Mouse (Mus musculus) kidney, adult 2 months (tissue): ENCODE data around the gene Mrpl19.

Experiments
- CTCF ChIP-seq: fragments of 200-500 bp; conservative IDR thresholded peaks from 2 replicates; pipeline ENCODE4 v1.5.1; 2011; ENCODE audit warnings: low read depth, mild to moderate bottlenecking, control low read depth, low read length, moderate library complexity, mixed read lengths; ENCODE audit not compliant: insufficient read depth, insufficient read length
- POLR2A ChIP-seq: fragments of 200-500 bp; IDR thresholded peaks from one replicate; pipeline ENCODE4 v1.6.1; 2011; ENCODE audit warnings: low read depth, low read length, control low read depth

DNA sequence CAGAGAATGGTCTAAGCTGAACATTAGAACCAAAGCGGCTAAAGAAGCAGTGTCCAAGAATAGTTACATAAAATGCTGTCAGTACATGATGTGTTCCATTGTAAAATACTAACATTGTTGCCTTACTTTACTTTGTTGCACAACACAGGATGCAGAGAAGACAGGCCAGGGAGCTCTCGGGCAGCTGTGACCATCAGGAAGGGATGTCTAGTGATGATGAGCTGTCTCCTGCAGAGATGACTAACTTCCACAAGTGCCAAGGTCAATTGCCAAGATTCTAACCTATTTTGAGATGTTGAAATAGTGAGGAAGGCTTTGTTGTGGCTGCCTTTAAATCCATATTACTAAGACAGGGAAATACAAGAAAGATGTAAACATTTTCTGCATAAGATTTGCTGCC is 22.5 kb downstream of the Mrpl19 start:
- TF ChIP-seq CTCF, result no peak
- no peak for TF ChIP-seq POLR2A
